In the genomic region with DNA sequence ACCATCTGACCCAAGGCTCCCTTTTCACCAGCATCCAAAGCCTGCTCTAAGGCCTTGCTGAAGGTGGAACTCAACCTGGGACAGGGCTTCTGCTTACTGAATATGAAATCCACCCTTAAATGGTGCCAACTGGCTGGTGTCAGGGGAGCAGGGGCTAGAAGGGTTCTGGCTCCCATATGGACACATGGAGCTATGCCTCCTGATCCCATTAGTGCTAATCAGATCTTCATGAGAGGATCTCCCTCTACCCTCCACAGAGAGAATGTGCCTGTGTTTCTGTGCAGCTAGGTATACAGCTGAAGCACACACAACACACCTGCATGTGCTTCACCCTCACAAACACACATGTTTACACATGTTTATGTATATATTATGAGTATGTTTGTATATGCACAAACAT, we compare ENCODE assay signal across 19 mouse cellular contexts. TPM values are rescaled to one million over a fixed set of nuclear protein-coding genes. Genes with fewer than 3 reads are reported as not detected.
A peak's percentile ranks its signal among the peaks of the same experiment; 100 is the strongest.
DNase-seq lines count a peak whose midpoint lies in the region.
"Had no signal": no experiment of that assay in that cellular context is flagged by ENCODE, and none has a peak within 500 bp of the region (broad histone marks: within the 10 kb centered on the region; RNA-seq: fewer than 3 reads in every experiment).

No protein-coding gene starts in this region.

- peak; percentile 26 for DNase-seq in retina, adult 2 months (ENCODE audit: low read depth, low spot score)
- no peak for DNase-seq in retina, embryonic 14.5 days (ENCODE audit: low spot score)
- peak; percentile 64 for DNase-seq in retina, postnatal 1 day
- peak; percentile 58 for DNase-seq in retina, postnatal 7 days (ENCODE audit: low read depth, low spot score)
- no peak for DNase-seq in layer of hippocampus, adult 18-20 months (ENCODE audit: low spot score in 2 of 2)
- DNase-seq in thymus, postnatal 25 days = no peak
- DNase-seq: adrenal gland, adult 2 months; adrenal gland, adult 8-10 months; adrenal gland, postnatal 10 days; adrenal gland, postnatal 14 days; adrenal gland, postnatal 25 days; adrenal gland, postnatal 36 days; B cell, adult 2 months; cerebellum, adult 11 months; cerebellum, adult 11-12 months; cerebellum, adult 18-20 months had no signal

RNA-seq across cellular contexts. Expression of a gene that starts 20.9 kb away (rescaled TPM):
- total RNA-seq in layer of hippocampus, adult 18-20 months (2021) = under 1 TPM; 0.33 to 0.54 TPM
- total RNA-seq: adrenal gland, postnatal 10 days; CH12.LX; G1E; MEL had no signal

Comparison
In these comparisons a context has a peak if more than half of its experiments do, and no peak if none do; other contexts are left out.
1. DNase-seq: peak in retina, adult 2 months (single experiment), retina, postnatal 1 day (single experiment) and retina, postnatal 7 days (single experiment); none in retina, embryonic 14.5 days (single experiment), layer of hippocampus, adult 18-20 months (0 of 2) and thymus, postnatal 25 days (single experiment).